Mouse (Mus musculus) heart, adult 8-10 months (tissue): ENCODE measurements around the gene Prr15. TPM values are rescaled to one million over a fixed set of nuclear protein-coding genes. Genes with fewer than 3 reads are reported as not detected.

Experiments
- total RNA-seq, 4 experiments: library from RNA; stranded (reverse); gene quantifications; 2 replicates each; pipeline ENCODE4 v1.2.4; 2022

Prr15 gene
- total RNA-seq, 4 experiments from 2014 or later, result 1.4 to 2.7 (median 1.5) TPM

Other genes with a start within 250 kb of the Prr15 start
- gene Wipf3, start 103.8 kb downstream of the Prr15 start, total RNA-seq, result 10 to 100 TPM; 28.5 to 45.5 (median 37.8) TPM
- gene Scrn1, start 240.7 kb downstream of the Prr15 start, total RNA-seq, result 1 to 10 TPM; 5.8 to 6.8 (median 6.4) TPM